Mouse (Mus musculus) thymus, adult 18-20 months (tissue): Measurements from ENCODE around the gene Ikzf1.

Experiments
- DNase-seq, 2 experiments: peaks; one replicate each; pipeline ENCODE4 v3.0.0; 2022; ENCODE audit warnings: mixed read lengths in 2 of 2

The Ikzf1 gene

GRCm38 (mm10) chr11:11684930-11685852 lies at the start of gene Ikzf1:
Gene Ikzf1, plus strand, starts transcription at chr11:11685003.
- peak in 1 of 2 experiments; percentile 52 for DNase-seq

- no peak for DNase-seq
Observed at GRCm38 (mm10) chr11:11644303-11644702, 40.5 kb upstream of the Ikzf1 start.

- no peak for DNase-seq
Observed at GRCm38 (mm10) chr11:11656388-11656787, 28.4 kb upstream of the Ikzf1 start.

- DNase-seq, result peak; percentile 51 to 77
Observed at GRCm38 (mm10) chr11:11656995-11657530, 27.7 kb upstream of the Ikzf1 start.

- DNase-seq, result no peak
Observed at GRCm38 (mm10) chr11:11657634-11658033, 27.2 kb upstream of the Ikzf1 start.

GRCm38 (mm10) chr11:11658834-11659233 lies 26.0 kb upstream of the Ikzf1 start:
- no peak for DNase-seq

GRCm38 (mm10) chr11:11660651-11661050 lies 24.2 kb upstream of the Ikzf1 start:
- no peak for DNase-seq

GRCm38 (mm10) chr11:11667254-11667921 lies 17.4 kb upstream of the Ikzf1 start:
- no peak for DNase-seq

GRCm38 (mm10) chr11:11667922-11668290 lies 16.9 kb upstream of the Ikzf1 start:
- DNase-seq, result peak in 1 of 2 experiments; percentile 69

GRCm38 (mm10) chr11:11672974-11673373 lies 11.8 kb upstream of the Ikzf1 start:
- DNase-seq, result no peak

GRCm38 (mm10) chr11:11675063-11675462 lies 9.7 kb upstream of the Ikzf1 start:
- no peak for DNase-seq

- DNase-seq, result no peak
Observed at GRCm38 (mm10) chr11:11676068-11676741, 8.6 kb upstream of the Ikzf1 start.

GRCm38 (mm10) chr11:11677165-11677564 lies 7.6 kb upstream of the Ikzf1 start:
- DNase-seq, result no peak

GRCm38 (mm10) chr11:11678972-11679371 lies 5.8 kb upstream of the Ikzf1 start:
- peak in 1 of 2 experiments; percentile 67 for DNase-seq

- no peak for DNase-seq
Observed at GRCm38 (mm10) chr11:11684056-11684929, 510 bp upstream of the Ikzf1 start.

GRCm38 (mm10) chr11:11685853-11686395 lies 1.1 kb downstream of the Ikzf1 start:
- DNase-seq, result peak; percentile 82 to 84

GRCm38 (mm10) chr11:11686569-11687051 lies 1.8 kb downstream of the Ikzf1 start:
- no peak for DNase-seq

GRCm38 (mm10) chr11:11687551-11688185 lies 2.9 kb downstream of the Ikzf1 start:
- DNase-seq, result no peak

- DNase-seq, result no peak
Observed at GRCm38 (mm10) chr11:11688766-11689330, 4.0 kb downstream of the Ikzf1 start.

GRCm38 (mm10) chr11:11689701-11690058 lies 4.9 kb downstream of the Ikzf1 start:
- DNase-seq, result no peak
